Mouse (Mus musculus) c-Kit-positive CD71-positive TER-119-positive erythroid progenitor cells, embryonic 14.5 days (primary cell): ENCODE measurements around the gene Tln2.

Experiments
- DNase-seq: peaks from one replicate; pipeline ENCODE4 v3.0.0-alpha.2; 2013; ENCODE audit warnings: low spot score

Tln2 gene

GRCm38 (mm10) chr9:67559603-67560002 is at the start of gene Tln2:
TSS of gene Tln2 (minus strand) at chr9:67559703.
- no peak for DNase-seq

DNA sequence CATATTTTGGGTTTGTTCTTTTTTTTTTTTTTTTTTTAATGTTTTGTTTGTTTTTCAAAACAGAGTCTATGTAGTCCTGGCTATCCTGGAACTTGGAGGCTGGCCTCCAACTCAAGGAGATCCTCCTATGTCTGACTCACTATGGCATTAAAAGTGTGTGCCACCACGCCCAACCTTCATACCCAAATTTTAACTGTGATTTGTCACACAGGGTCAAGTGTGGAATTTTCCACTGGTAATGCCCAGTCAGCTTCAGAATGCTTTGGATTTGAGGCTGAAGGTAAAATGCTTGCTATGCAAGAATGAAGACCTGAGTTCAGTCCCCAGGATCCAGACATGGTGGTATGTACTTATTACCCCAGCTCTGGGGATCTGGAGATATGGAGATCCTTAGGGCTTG is 49.7 kb upstream of the Tln2 start:
- no peak for DNase-seq

DNA sequence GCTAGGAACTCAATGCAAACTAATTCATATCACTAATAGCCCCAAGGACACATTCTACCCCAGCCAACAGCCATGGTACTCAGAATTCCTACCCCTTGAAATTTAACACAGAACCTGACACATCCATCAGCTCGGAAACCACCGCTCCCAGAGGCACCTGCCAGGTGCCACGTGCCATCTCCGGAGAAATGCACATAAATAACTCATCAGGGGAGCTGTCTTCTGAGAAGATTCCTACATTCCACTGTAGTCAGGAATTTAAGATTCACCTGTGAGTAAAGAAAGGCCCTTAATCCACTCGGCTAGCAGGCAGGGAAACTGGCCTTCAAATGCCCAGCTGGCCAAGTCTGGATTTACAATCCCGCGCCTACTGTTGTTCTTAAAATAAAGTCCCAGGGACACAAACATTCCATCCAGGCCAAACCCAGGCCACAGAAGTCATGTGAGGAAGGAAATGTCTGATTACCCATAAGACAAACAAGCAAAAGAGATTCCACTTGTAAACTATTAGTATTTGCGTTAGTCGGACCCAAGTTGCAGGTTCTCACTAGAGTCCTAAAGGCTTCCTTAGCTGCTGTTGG is 48.4 kb upstream of the Tln2 start:
- DNase-seq: no peak

- DNase-seq: no peak
Observed at GRCm38 (mm10) chr9:67607268-67607667, 47.8 kb upstream of the Tln2 start.

GRCm38 (mm10) chr9:67605867-67606435 is 46.4 kb upstream of the Tln2 start:
- DNase-seq: no peak

DNA sequence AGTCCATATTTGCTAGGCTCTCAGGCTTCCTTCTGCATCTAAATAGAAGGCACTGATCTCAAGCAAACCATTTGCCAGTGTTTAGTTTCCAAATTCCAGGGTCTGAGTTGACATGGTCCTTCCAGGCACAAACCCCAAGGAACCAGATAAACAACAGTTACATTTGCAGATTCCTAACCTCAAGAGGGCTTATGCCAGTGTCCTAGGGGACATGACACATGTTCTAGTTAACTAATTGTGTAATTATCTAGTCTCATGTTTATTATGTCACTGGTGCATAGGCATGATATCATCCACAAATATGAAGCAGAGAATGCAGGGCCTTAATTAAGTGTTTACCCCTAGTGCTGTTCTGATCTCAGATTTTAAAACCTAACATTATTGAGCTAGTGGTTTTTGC is 45.4 kb upstream of the Tln2 start:
- DNase-seq: no peak

DNA sequence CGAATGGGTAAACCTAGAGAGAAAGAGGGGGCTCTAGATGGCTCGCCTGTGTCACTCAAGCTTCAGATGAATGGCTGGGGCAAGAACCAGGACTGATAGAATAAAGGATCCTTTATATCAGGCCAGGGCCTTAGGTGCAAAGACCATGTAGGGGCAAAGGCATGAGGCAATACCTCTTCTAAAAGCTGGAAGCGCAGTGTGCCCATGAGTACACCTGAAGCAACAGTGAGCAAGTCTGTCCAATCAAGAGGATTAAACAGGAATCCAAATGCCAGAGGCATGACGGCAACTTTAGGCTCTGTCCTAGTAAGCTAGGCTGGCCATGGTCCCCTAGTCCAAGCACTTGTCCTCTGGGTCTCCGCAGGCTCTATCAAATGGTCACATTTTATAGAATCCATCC is 42.8 kb upstream of the Tln2 start:
- DNase-seq: no peak

- DNase-seq: no peak
Observed at GRCm38 (mm10) chr9:67595221-67595620, 35.7 kb upstream of the Tln2 start.

DNA sequence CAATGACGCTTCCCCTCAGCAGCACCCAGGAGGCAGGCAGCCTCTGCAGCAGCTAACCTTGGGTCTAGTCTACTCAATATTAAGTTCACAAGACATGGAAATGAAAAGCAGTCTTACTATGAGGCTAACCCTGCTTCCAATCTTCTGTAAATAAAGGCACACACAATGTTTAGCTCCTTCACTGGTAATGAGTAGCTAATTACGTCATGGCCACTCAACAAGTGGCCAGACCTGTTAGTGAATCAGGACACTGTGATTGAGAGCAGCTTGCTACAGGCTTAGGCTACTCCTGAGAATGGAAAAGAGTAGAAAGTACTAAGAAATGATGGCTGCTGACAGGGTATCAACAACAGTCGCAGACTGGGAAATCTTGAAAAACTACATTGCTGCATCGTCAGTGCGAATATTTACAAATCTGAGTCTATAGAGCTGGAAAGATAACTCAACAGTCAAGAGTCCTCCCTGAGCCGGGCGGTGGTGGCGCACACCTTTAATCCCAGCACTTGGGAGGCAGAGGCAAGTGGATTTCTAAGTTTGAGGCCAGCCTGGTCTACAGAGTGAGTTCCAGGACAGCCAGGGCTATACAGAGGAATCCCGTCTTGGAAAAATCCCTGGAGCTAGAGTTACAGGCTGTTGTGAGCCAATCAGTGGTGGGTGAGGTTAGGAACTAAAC is 34.1 kb upstream of the Tln2 start:
- DNase-seq: no peak

- DNase-seq: no peak
Observed at GRCm38 (mm10) chr9:67592726-67593125, 33.2 kb upstream of the Tln2 start.

GRCm38 (mm10) chr9:67587111-67587510 is 27.6 kb upstream of the Tln2 start:
- DNase-seq: no peak

DNA sequence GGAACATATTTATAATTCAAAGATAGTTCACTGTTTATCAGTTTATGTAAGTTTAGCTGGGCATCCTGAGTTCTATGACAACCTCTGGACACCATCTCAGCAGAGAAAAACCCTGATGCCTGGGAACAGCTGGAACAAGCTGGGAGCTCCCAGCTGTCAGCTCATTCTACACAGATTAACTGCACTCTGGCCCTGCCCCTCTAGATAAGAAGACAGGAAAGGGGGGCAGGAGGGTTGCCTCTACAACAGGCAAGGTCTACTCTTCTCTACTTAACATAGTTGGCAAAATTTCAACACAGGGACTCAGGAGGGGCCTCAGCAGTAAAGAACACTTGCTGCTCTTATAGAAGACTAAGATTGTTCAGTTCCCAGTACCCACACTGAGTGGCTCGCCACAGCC is 27.0 kb upstream of the Tln2 start:
- no peak for DNase-seq

DNA sequence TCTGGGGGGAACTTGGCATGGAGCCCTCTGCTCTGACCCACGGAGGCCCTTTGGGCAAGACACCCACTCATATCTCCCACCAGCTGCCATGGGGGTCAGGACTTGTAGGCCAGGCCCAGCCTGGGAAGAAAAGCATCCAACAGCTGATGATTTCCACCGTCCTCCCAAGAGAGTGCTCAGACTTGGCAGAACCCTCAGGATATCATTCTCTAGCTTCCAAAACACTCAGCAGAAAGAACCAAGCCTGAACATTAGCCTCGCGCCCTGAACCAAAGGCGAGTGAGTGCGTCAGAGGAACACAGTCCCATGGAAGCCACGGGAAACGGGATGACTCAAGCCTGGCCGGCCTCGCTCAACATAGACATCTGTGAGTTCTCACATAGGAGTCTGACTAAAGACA is 25.4 kb upstream of the Tln2 start:
- DNase-seq: no peak

DNA sequence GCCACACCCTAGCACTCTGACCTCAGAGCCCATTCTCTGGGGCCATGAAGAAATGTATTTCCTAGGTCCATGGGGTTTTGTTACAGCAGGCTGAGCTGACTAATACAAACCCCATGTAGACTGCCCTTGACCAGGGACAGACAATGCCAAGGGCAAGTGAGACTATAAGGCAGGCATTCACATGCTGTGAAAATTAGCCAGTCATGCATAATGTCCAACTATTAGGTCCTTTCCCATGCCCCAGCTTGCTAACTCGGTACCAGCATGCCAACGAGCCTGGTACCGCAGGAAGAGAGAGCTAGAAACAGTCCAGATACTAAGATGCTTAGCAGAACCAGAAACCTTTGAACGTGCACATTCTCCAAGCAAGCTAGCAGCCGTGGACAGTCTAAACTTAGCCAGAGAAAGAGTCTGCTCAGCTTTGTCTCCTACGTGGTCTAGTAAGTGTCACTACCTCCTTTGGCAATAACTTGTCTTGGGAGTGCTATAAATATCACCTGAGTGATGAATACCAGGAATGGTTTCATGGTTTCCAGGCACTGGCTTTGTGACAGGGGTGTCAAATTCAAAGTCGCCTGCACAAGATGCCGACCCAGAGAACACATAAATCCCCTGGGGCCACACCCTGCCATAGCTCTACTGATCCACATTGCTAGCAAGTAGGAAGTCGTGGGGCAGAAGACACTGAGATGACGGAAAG is 22.2 kb upstream of the Tln2 start:
- no peak for DNase-seq

DNA sequence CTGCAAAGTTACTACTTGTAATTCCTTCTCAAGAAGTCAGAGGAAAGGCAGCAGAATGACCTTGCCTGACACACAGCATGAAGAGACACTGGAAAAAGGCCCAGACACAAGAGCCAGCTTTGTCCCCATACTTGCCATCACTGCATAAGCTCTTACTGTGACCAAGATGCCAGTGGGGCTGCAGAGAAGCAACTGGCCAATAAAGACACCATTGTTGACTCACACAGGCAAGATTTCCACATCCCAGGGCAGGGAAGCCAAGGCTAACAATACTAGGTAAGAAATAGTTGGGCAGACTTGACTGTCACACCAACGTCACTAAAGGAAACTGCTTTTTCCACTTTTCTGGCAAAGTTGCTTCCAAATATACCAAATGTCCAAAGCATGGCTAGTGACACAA is 20.0 kb upstream of the Tln2 start:
- DNase-seq: no peak

DNA sequence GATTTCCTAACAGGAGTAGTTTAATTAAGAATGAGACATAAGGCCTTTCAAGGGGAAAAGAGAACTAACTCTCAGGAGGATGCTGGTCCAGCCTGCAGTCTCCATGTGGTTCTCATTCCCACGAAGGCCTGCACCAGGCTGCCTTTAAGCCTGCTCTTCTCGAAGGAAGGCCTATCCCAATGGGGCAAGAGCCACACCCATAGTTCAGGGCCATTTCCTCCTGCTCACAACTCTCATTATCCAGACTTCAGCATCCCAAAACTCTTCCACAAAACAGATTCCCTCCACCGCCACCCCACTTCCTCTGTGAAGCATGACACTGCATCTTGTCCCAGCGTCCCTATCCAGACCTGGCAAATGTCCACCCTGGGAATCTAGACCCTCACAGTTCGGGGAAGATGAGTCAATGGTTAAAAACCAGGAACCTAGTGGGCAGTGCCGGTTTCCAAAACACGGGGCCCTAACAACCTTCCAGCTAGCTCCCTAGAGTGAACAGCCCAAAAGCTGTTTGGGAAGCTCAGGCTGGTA is 15.3 kb upstream of the Tln2 start:
- no peak for DNase-seq

GRCm38 (mm10) chr9:67573683-67573979 is 14.1 kb upstream of the Tln2 start:
- DNase-seq: no peak

GRCm38 (mm10) chr9:67572790-67573682 is 13.5 kb upstream of the Tln2 start:
- DNase-seq: no peak

DNA sequence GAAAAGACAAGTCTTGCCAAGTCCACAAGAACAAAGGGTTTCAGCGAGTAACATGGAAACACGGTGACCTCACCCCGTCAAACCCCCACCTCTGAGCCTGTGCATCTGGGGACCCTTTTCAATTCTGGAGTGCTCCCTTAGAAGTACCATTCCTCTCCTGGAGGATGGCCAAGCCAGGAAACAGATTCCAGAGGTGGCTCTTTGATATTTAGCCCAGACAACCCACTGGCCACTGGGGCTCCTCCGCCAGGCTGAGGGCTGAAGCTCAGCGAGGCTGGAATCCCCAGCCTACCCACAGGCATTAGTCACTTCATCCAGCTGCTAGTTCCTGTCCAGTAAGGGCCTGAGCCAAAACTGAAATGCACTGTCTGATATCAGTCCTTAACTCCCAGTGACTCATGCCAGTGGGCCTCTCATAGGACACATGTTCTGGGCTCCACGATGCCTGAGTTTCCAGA is 6.3 kb upstream of the Tln2 start:
- DNase-seq: no peak

DNA sequence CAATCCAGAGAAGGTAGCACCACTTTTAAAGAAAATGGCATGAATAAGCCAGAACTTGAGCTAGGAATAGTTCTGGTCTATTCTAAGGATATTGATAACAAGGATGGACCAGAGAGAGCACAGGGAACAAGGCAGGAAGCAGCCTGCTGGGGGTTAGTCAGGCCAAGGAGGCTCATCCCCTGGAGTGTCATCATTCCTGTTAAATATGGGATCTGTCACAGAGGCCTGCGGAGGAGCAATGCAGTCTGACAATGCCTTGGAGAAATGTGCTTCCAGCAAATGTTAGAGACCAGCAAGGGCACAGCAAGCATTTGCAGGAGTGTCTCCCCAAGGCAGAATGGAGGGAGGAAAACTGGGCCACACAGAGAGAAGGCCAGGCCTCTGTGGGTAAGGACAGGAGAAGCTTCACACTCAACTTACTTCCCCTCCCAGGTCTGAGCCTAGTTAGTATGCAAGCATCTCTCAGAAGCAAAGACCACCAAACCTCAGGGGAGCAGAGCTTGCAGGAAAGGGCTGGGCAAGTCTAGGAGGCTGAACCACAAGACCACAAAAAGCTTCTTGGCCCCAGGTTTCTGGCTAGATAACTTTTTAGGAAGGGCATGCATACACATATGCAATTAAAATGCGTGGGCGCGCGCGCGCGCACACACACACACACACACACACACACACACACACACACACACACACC is 9.5 kb downstream of the Tln2 start:
- no peak for DNase-seq

DNA sequence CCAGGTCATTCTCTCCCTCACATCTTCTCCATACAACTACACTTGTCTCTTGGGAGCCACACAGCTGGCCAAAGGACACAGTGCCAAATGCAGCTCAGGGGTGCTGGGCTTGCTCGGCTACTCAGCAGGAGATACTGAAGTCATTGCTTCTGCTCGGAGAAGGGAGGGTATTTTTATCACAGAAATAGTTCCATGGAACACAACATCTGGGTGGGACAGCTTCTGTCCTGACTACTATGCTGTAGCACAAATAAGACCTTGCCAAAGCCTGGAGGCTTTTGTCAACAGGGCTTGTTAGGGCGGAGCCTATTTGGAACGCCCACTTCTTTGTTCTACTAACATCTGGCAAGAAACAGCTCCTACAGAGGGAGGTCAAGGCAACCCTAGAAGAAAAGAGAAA is 10.2 kb downstream of the Tln2 start:
- no peak for DNase-seq

GRCm38 (mm10) chr9:67546650-67547049 is 12.9 kb downstream of the Tln2 start:
- DNase-seq: no peak
